Mouse (Mus musculus) bone marrow macrophage, adult 2 months (primary cell): ENCODE measurements around the gene Wwp2. TPM values are rescaled to one million over a fixed set of nuclear protein-coding genes. Genes with fewer than 3 reads are reported as not detected.

Experiments used
- H3K27ac ChIP-seq: 2 replicates; pipeline ENCODE4 v1.5.1; 2012; ENCODE audit warnings: low read depth, low read length; ENCODE audit not compliant: insufficient read depth
- H3K4me1 ChIP-seq: 2 replicates; pipeline ENCODE4 v1.6.1; 2012; ENCODE audit warnings: low read length; ENCODE audit not compliant: control insufficient read depth, insufficient read depth
- H3K4me3 ChIP-seq: 2 replicates; pipeline ENCODE4 v1.5.1; 2012; ENCODE audit warnings: mild to moderate bottlenecking, low read length, moderate library complexity; ENCODE audit not compliant: insufficient read depth
- CTCF ChIP-seq: IDR thresholded peaks from 2 replicates; pipeline ENCODE4 v1.5.1; 2012; ENCODE audit warnings: low read depth, mild to moderate bottlenecking, low read length, moderate library complexity
- POLR2A ChIP-seq: IDR thresholded peaks from 2 replicates; pipeline ENCODE4 v1.6.1; 2012; ENCODE audit warnings: mild to moderate bottlenecking, low read depth, low read length, borderline replicate concordance
- polyA plus RNA-seq: library from polyadenylated mRNA; stranded (reverse); fragments of >200 nt; gene quantifications from 2 replicates; pipeline ENCODE4 v1.2.4, GENCODE M21; 2012; ENCODE audit not compliant: missing spikeins, insufficient read depth, insufficient read length

Gene Wwp2
- polyA plus RNA-seq, 1 experiment = 68.1 TPM

GRCm38 (mm10) chr8:107503354-107503753 is 67.2 kb downstream of the Wwp2 start:
- TF ChIP-seq CTCF (no peak), POLR2A (no peak)
- Histone ChIP-seq H3K27ac (peak overlapping the region; percentile 100), H3K4me3 (peak overlapping the region; percentile 54), H3K4me1 (peaks cover 44% of the 10 kb centered on the region)

DNA sequence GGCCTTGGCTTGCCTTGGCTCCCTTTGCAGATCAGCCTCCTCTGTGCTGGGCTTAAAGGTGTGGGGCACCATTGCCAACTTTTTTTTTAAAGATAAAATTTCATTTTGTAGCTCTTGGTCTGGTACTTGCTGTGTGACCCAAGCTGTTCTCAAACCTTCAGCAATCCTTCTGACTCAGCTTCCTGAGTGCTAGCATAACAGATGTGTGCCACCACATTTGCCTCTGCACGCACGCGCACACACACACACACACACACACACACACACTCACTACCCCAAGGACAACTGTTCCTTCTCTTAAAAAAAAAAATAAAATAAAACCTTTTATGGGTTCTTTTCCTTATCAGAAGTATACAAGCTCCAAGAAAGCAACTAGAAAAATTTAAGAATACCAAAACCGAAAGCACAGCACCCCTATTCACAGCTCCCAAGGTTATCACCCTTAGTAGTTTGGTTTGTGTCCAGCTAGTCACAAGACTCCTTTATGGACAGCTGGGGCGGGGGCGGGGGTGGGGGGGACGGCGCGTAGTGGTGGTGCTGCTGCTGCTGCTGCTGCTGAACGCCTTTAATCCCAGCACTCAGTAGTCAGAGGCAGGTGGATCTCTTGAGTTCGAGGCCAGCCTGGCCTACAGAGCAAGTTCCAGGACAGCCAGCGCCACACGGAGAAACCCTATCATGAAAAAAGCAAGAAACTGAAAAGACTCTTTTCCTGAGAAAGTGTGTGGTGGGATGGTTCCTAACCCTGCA is 68.2 kb downstream of the Wwp2 start:
- H3K27ac ChIP-seq = peak overlapping the region; percentile 100
- no peak for TF ChIP-seq POLR2A
- TF ChIP-seq CTCF = no peak
- peak overlapping the region; percentile 54 for H3K4me3 ChIP-seq
- peaks cover 35% of the 10 kb centered on the region for H3K4me1 ChIP-seq

DNA sequence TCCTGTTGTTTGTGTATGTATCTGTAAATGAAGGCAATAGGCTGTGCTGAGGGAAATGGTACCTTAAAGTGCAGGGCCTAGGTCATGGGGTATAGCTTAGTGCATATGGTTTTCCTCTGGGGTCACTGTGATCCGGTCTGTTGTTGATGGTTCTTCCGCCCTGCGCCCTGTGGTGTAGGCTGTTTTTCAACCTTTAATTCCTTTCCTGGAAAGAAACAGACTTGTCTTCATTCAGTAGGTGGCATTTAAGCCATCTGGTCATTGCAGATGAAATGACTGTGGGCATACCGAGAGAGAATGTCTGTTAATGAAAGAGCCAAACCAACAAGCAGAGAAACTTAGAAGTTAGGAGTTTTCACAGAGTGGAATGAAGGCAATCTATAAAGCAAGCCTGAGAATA is 69.1 kb downstream of the Wwp2 start:
- H3K4me1 ChIP-seq = peaks cover 30% of the 10 kb centered on the region
- H3K4me3 ChIP-seq = no peak overlapping the region
- TF ChIP-seq CTCF (no peak), POLR2A (no peak)
- H3K27ac ChIP-seq = peak overlapping the region; percentile 66

GRCm38 (mm10) chr8:107507019-107507418 is 70.9 kb downstream of the Wwp2 start:
- H3K27ac ChIP-seq = no peak overlapping the region
- no peak for TF ChIP-seq CTCF
- no peak for TF ChIP-seq POLR2A
- H3K4me3 ChIP-seq = no peak overlapping the region
- peaks cover 29% of the 10 kb centered on the region for H3K4me1 ChIP-seq

- Histone ChIP-seq H3K27ac (no peak overlapping the region), H3K4me1 (peaks cover 10% of the 10 kb centered on the region), H3K4me3 (no peak overlapping the region)
- TF ChIP-seq CTCF (no peak), POLR2A (no peak)
Observed at GRCm38 (mm10) chr8:107510204-107510603, 74.0 kb downstream of the Wwp2 start.

- TF ChIP-seq CTCF = no peak
- no peak for TF ChIP-seq POLR2A
- Histone ChIP-seq H3K4me1 (peaks cover 5% of the 10 kb centered on the region), H3K27ac (no peak overlapping the region), H3K4me3 (no peak overlapping the region)
Observed at GRCm38 (mm10) chr8:107510766-107511165, 74.6 kb downstream of the Wwp2 start.

- Histone ChIP-seq H3K4me3 (no peak overlapping the region), H3K27ac (no peak overlapping the region), H3K4me1 (0 out of 2 replicates have a peak, but pooled peaks cover 4% of the 10 kb centered on the region)
- TF ChIP-seq CTCF (no peak), POLR2A (no peak)
Observed at GRCm38 (mm10) chr8:107513249-107513648, 77.1 kb downstream of the Wwp2 start.

DNA sequence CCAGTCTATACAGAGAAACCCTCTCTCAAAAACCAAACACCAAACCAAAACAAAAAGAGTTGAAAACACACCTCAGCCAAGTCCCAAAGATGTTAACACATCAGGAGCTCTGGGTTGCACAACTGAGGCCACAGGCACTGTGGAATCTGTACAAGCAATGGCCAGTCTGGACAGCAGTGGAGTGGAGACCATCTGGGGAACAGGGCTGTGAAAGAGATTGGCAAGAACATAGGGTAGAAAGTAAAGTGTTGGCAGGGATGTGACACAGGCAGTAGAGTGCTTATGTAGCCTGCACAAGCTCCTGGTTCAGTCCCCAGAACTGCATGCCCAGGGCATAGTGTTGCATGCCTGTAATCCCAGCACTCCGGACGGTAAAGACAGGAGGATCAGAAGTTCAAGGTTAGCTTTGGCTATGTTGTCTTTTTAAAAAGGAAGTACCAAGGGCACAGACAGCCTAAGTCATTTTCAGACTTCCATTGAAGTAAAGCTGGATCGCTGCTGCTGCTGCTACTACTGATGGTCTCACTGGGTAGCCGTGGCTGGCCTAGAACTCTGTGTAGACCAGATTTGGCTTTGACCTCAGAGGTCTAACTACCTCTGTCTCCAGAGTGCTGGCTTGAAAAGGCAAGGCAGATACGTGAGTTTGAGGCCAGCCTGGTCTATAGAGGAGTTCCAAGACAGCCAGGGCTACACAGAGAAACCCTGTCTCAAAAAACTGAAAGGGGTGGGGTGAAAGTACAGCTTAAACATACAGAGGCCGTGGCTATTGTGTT is 79.0 kb downstream of the Wwp2 start:
- Histone ChIP-seq H3K4me1 (0 out of 2 replicates have a peak, but pooled peaks cover 4% of the 10 kb centered on the region), H3K27ac (no peak overlapping the region), H3K4me3 (no peak overlapping the region)
- TF ChIP-seq POLR2A (no peak), CTCF (no peak)

- TF ChIP-seq CTCF (no peak), POLR2A (no peak)
- Histone ChIP-seq H3K4me3 (no peak overlapping the region), H3K4me1 (0 out of 2 replicates have a peak, but pooled peaks cover 2% of the 10 kb centered on the region), H3K27ac (no peak overlapping the region)
Observed at GRCm38 (mm10) chr8:107518726-107519125, 82.6 kb downstream of the Wwp2 start.

- peaks cover 4% of the 10 kb centered on the region; the same call in 1 of the 2 replicates for H3K4me1 ChIP-seq
- TF ChIP-seq POLR2A (no peak), CTCF (no peak)
- H3K27ac ChIP-seq = no peak overlapping the region
- H3K4me3 ChIP-seq = no peak overlapping the region
Observed at GRCm38 (mm10) chr8:107519860-107520259, 83.7 kb downstream of the Wwp2 start.
